Mouse (Mus musculus) heart, embryonic 15.5 days (tissue): Measurements from ENCODE around the gene Psmb8. TPM values are rescaled to one million over a fixed set of nuclear protein-coding genes. Genes with fewer than 3 reads are reported as not detected.

Source experiments
- ATAC-seq: fragments of 200-750 bp; cut with Nextera tagmentation; replicated peaks from 2 replicates; pipeline ENCODE4 v1.8.0; 2017; ENCODE audit warnings: low read depth, moderate TSS enrichment; ENCODE audit not compliant: insufficient number of reproducible peaks, insufficient read depth, low FRiP score
- H3K27ac ChIP-seq: fragments of 300-500 bp; sonication (generic); 2 replicates; pipeline ENCODE4 v1.5.1; 2015; ENCODE audit warnings: mild to moderate bottlenecking, inconsistent platforms
- H3K27me3 ChIP-seq: fragments of 300-500 bp; sonication (generic); 2 replicates; pipeline ENCODE4 v1.6.1; 2015; ENCODE audit warnings: inconsistent platforms
- H3K36me3 ChIP-seq: fragments of 300-500 bp; sonication (generic); 2 replicates; pipeline ENCODE4 v1.6.1; 2015; ENCODE audit warnings: mild to moderate bottlenecking, inconsistent platforms
- H3K4me1 ChIP-seq: fragments of 300-500 bp; sonication (generic); replicated peaks from 2 replicates; pipeline ENCODE4 v1.6.1; 2015; ENCODE audit warnings: inconsistent platforms
- H3K4me2 ChIP-seq: fragments of 300-500 bp; sonication (generic); 2 replicates; pipeline ENCODE4 v1.6.1; 2015; ENCODE audit warnings: inconsistent platforms, mild to moderate bottlenecking, moderate library complexity
- H3K4me3 ChIP-seq: fragments of 300-500 bp; sonication (generic); 2 replicates; pipeline ENCODE4 v1.5.1; 2015; ENCODE audit warnings: mild to moderate bottlenecking, inconsistent platforms
- H3K9ac ChIP-seq: fragments of 300-500 bp; sonication (generic); 2 replicates; pipeline ENCODE4 v1.6.1; 2015; ENCODE audit warnings: mild to moderate bottlenecking, inconsistent platforms
- H3K9me3 ChIP-seq: fragments of 300-500 bp; sonication (generic); replicated peaks from 2 replicates; pipeline ENCODE4 v1.6.1; 2016; ENCODE audit warnings: inconsistent platforms
- WGBS: fragments of 180-500 bp; shearing (Covaris S2); methylation state at CpG from one replicate; pipeline ENCODE4 v1.1.7; 2015; ENCODE audit warnings: mixed read lengths; 5-methylcytosine and 5-hydroxymethylcytosine counted together
- polyA plus RNA-seq: library from polyadenylated mRNA; unstranded; fragments of >200 nt; fragmentation: Nextera tagmentation; extraction: Ambion mirVana; gene quantifications from 2 replicates; pipeline ENCODE4 v1.2.1, GENCODE M21; 2015

Psmb8 gene
- polyA plus RNA-seq, 1 experiment from 2014 or later: 6.3 TPM

- ATAC-seq: no peak
- no peak overlapping the region for H3K4me2 ChIP-seq
- WGBS: 60% methylated on average over 4 of the region's 4 CpGs
- H3K27ac ChIP-seq: no peak overlapping the region
- no peak overlapping the region for H3K4me3 ChIP-seq
- no peaks in the 10 kb centered on the region; the same call in 1 of the 2 replicates for H3K9me3 ChIP-seq
- peaks cover 13% of the 10 kb centered on the region for H3K27me3 ChIP-seq
- no peaks in the 10 kb centered on the region for H3K36me3 ChIP-seq
- H3K4me1 ChIP-seq: no peaks in the 10 kb centered on the region
- H3K9ac ChIP-seq: no peak overlapping the region
Observed at GRCm38 (mm10) chr17:34177179-34177578, 20.3 kb upstream of the Psmb8 start.

GRCm38 (mm10) chr17:34179019-34179418, 18.5 kb upstream of the Psmb8 start:
- H3K27me3 ChIP-seq: peaks cover 28% of the 10 kb centered on the region
- WGBS: 50% methylated on average over 6 of the region's 6 CpGs
- no peaks in the 10 kb centered on the region for H3K4me1 ChIP-seq
- no peak overlapping the region for H3K4me3 ChIP-seq
- H3K36me3 ChIP-seq: no peaks in the 10 kb centered on the region
- H3K9me3 ChIP-seq: no peaks in the 10 kb centered on the region; the same call in 1 of the 2 replicates
- H3K4me2 ChIP-seq: no peak overlapping the region
- H3K27ac ChIP-seq: no peak overlapping the region
- no peak overlapping the region for H3K9ac ChIP-seq
- ATAC-seq: no peak

- H3K9me3 ChIP-seq: no peaks in the 10 kb centered on the region; the same call in 1 of the 2 replicates
- no peaks in the 10 kb centered on the region for H3K4me1 ChIP-seq
- no peak for ATAC-seq
- peaks cover 30% of the 10 kb centered on the region for H3K27me3 ChIP-seq
- H3K4me2 ChIP-seq: no peak overlapping the region
- no peak overlapping the region for H3K27ac ChIP-seq
- no peak overlapping the region for H3K9ac ChIP-seq
- H3K36me3 ChIP-seq: no peaks in the 10 kb centered on the region
- no peak overlapping the region for H3K4me3 ChIP-seq
- 60% methylated on average over 13 of the region's 13 CpGs for WGBS
Observed at GRCm38 (mm10) chr17:34179913-34180859, 17.3 kb upstream of the Psmb8 start.

GRCm38 (mm10) chr17:34183564-34184219, 13.8 kb upstream of the Psmb8 start:
- no peak overlapping the region for H3K4me3 ChIP-seq
- H3K4me2 ChIP-seq: no peak overlapping the region
- no peak overlapping the region for H3K27ac ChIP-seq
- peaks cover 48% of the 10 kb centered on the region for H3K27me3 ChIP-seq
- ATAC-seq: no peak
- H3K9me3 ChIP-seq: no peaks in the 10 kb centered on the region
- peaks cover 8% of the 10 kb centered on the region for H3K4me1 ChIP-seq
- H3K36me3 ChIP-seq: no peaks in the 10 kb centered on the region
- H3K9ac ChIP-seq: no peak overlapping the region
- 61% methylated on average over 15 of the region's 15 CpGs for WGBS

- H3K36me3 ChIP-seq: no peaks in the 10 kb centered on the region
- no peak overlapping the region for H3K9ac ChIP-seq
- no peak overlapping the region for H3K27ac ChIP-seq
- no peak overlapping the region for H3K4me3 ChIP-seq
- no peak for ATAC-seq
- WGBS: 83% methylated on average over 9 of the region's 9 CpGs
- H3K27me3 ChIP-seq: peaks cover 66% of the 10 kb centered on the region
- H3K9me3 ChIP-seq: no peaks in the 10 kb centered on the region
- no peak overlapping the region; the same call in 1 of the 2 replicates for H3K4me2 ChIP-seq
- H3K4me1 ChIP-seq: peaks cover 8% of the 10 kb centered on the region
Observed at GRCm38 (mm10) chr17:34185526-34185925, 12.0 kb upstream of the Psmb8 start.

- Histone ChIP-seq H3K4me3 (peak overlapping the region; percentile 66), H3K9ac (peak overlapping the region; percentile 63), H3K9me3 (no peaks in the 10 kb centered on the region), H3K27ac (0 out of 2 replicates have a peak overlapping the region, but pooled peaks have one; percentile 27), H3K27me3 (peaks cover 74% of the 10 kb centered on the region), H3K4me1 (peaks cover 8% of the 10 kb centered on the region), H3K36me3 (no peaks in the 10 kb centered on the region), H3K4me2 (peak overlapping the region; percentile 91)
- ATAC-seq: peak; percentile 29; the same call in 1 of the 2 replicates
- 3% methylated on average over 14 of the region's 14 CpGs for WGBS
Observed at GRCm38 (mm10) chr17:34186885-34187260, 10.6 kb upstream of the Psmb8 start.

GRCm38 (mm10) chr17:34187261-34187916, 10.1 kb upstream of the Psmb8 start, which contains the start of the genes Tap1 and Psmb9:
TSS of gene Tap1 (plus strand) at chr17:34187553.
TSS of gene Psmb9 (minus strand) at chr17:34187764.
- H3K4me2 ChIP-seq: peak within 1 kb of the TSS; percentile 91
- no peaks in the 10 kb centered on the region for H3K36me3 ChIP-seq
- WGBS: under 1% methylated on average over 46 of the region's 46 CpGs
- H3K4me3 ChIP-seq: peak within 1 kb of the TSS; percentile 66
- peaks cover 8% of the 10 kb centered on the region for H3K4me1 ChIP-seq
- H3K9ac ChIP-seq: peak within 1 kb of the TSS; percentile 63
- H3K27ac ChIP-seq: peak within 1 kb of the TSS; percentile 66
- peaks cover 79% of the 10 kb centered on the region for H3K27me3 ChIP-seq
- no peaks in the 10 kb centered on the region for H3K9me3 ChIP-seq
- peak; percentile 91 for ATAC-seq

GRCm38 (mm10) chr17:34188010-34188409, 9.5 kb upstream of the Psmb8 start:
- H3K9me3 ChIP-seq: no peaks in the 10 kb centered on the region
- peak overlapping the region; percentile 66 for H3K4me3 ChIP-seq
- no peaks in the 10 kb centered on the region for H3K36me3 ChIP-seq
- peak; percentile 21; the same call in 1 of the 2 replicates for ATAC-seq
- H3K4me2 ChIP-seq: peak overlapping the region; percentile 91
- H3K27ac ChIP-seq: peak overlapping the region; percentile 66
- peaks cover 8% of the 10 kb centered on the region for H3K4me1 ChIP-seq
- H3K27me3 ChIP-seq: peaks cover 80% of the 10 kb centered on the region
- peak overlapping the region; percentile 63 for H3K9ac ChIP-seq
- 2% methylated on average over 20 of the region's 20 CpGs for WGBS

- H3K4me3 ChIP-seq: no peak overlapping the region
- no peaks in the 10 kb centered on the region for H3K9me3 ChIP-seq
- H3K27ac ChIP-seq: no peak overlapping the region
- H3K36me3 ChIP-seq: no peaks in the 10 kb centered on the region
- ATAC-seq: no peak
- peaks cover 8% of the 10 kb centered on the region for H3K4me1 ChIP-seq
- peaks cover 80% of the 10 kb centered on the region for H3K27me3 ChIP-seq
- 70% methylated on average over 6 of the region's 6 CpGs for WGBS
- no peak overlapping the region for H3K4me2 ChIP-seq
- H3K9ac ChIP-seq: no peak overlapping the region
Observed at GRCm38 (mm10) chr17:34188986-34189385, 8.5 kb upstream of the Psmb8 start.

GRCm38 (mm10) chr17:34192852-34193251, 4.7 kb upstream of the Psmb8 start:
- Histone ChIP-seq H3K27ac (no peak overlapping the region), H3K4me3 (no peak overlapping the region), H3K9ac (no peak overlapping the region), H3K9me3 (no peaks in the 10 kb centered on the region), H3K4me1 (peaks cover 13% of the 10 kb centered on the region), H3K36me3 (no peaks in the 10 kb centered on the region), H3K4me2 (no peak overlapping the region), H3K27me3 (peaks cover 93% of the 10 kb centered on the region)
- ATAC-seq: no peak
- WGBS: 27% methylated on average over 16 of the region's 16 CpGs

GRCm38 (mm10) chr17:34193468-34193867, 4.1 kb upstream of the Psmb8 start:
- 50% methylated on average over 8 of the region's 8 CpGs for WGBS
- H3K9ac ChIP-seq: no peak overlapping the region
- no peak overlapping the region for H3K4me3 ChIP-seq
- no peaks in the 10 kb centered on the region for H3K9me3 ChIP-seq
- H3K36me3 ChIP-seq: no peaks in the 10 kb centered on the region
- ATAC-seq: no peak
- peaks cover 95% of the 10 kb centered on the region for H3K27me3 ChIP-seq
- H3K4me1 ChIP-seq: peaks cover 14% of the 10 kb centered on the region
- no peak overlapping the region for H3K27ac ChIP-seq
- H3K4me2 ChIP-seq: no peak overlapping the region
